Mouse (Mus musculus) ovary, adult 2 months (tissue): ENCODE data around the gene Serpinh1. TPM values are rescaled to one million over a fixed set of nuclear protein-coding genes. Genes with fewer than 3 reads are reported as not detected.

ENCODE experiments used
- polyA plus RNA-seq: library from polyadenylated mRNA; depleted of rRNA; stranded (reverse); fragments of >200 nt; gene quantifications from 2 replicates; pipeline ENCODE4 v1.2.3, GENCODE M21; 2012; rRNA removed

Gene Serpinh1
- polyA plus RNA-seq, result 1,229 and 1,289 TPM in 2 replicates

DNA sequence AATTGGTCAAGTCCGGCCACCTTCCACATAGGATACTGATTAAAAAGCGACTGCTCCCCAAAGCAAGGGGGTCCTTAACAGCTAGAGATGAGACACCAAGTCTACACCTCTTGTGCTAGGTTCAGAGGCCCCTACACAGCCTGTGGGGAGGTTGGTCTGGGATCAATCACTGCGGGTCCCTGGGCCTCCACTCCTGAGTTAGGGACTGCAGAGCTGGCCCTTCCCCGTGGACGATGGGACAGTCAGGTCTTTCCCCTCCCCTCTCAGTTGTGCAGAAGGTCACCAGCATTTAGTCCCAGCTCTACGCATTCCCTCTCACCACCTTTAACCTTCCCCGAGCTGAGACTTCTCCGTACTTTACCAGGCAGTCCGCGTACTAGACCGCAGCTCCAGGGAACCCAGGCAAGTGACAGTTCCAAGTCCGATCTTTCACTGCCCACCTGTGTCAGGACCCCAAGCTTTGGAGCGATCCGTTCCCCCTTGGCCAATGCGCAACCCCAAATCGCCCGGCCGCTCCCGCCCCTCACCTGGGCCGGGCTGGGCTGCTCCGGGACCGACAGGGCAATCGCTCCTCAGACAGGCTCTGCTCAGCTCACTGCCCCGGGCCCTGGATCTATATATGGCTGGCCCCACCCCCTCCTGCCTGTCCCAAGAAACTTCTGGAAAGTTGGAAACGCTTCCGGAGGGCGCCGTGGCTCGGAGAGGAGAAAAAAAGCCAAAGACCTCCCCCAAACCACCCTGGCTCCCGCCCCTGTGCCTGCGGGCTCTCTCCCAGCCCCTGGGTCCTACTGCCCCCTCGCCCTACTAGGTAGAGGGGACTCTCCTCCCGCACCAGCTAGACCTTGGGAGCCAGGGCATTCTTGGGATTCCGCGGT, at the start of gene Serpinh1:
TSS of gene Serpinh1 (minus strand) at position 714 of the 875 bp plus-strand sequence.

GRCm38 (mm10) chr7:99381214-99382087, 28.4 kb upstream of the Serpinh1 start, which contains the start of gene Gdpd5:
Gene Gdpd5, plus strand, starts transcription at chr7:99381414.

Other genes with a start within 250 kb of the Serpinh1 start
- 42.2 and 75.3 TPM in 2 replicates for gene Uvrag, start 212.1 kb downstream of the Serpinh1 start, polyA plus RNA-seq
- 246 and 299 TPM in 2 replicates for gene Dgat2, start 170.5 kb downstream of the Serpinh1 start, polyA plus RNA-seq
- 4.8 and 5.7 TPM in 2 replicates for gene Mogat2, start 114.6 kb downstream of the Serpinh1 start, polyA plus RNA-seq
- 6.2 and 7.5 TPM in 2 replicates for gene Map6, start 85.8 kb downstream of the Serpinh1 start, polyA plus RNA-seq
- gene Gdpd5, start 28.2 kb upstream of the Serpinh1 start, polyA plus RNA-seq, result 50.8 and 51.2 TPM in 2 replicates
- gene Klhl35, start 112.8 kb upstream of the Serpinh1 start, polyA plus RNA-seq, result 2.5 and 4.0 TPM in 2 replicates
- 294 and 418 TPM in 2 replicates for gene Rps3, start 130.5 kb upstream of the Serpinh1 start, polyA plus RNA-seq
- 42.0 and 44.2 TPM in 2 replicates for gene Arrb1, start 182.2 kb upstream of the Serpinh1 start, polyA plus RNA-seq